Mouse (Mus musculus) urinary bladder, postnatal 14 days (tissue): ENCODE results near the gene Cdt1.
"Not testable (repeated sequence)": the region's sequence is repeated elsewhere in the genome, so short reads cannot be mapped to it uniquely, and the experiment has no call there.

Experiments
- DNase-seq: peaks from one replicate; pipeline ENCODE4 v3.0.0; 2021; ENCODE audit warnings: low spot score

The Cdt1 gene

GRCm38 (mm10) chr8:122550234-122550994 is 17.4 kb upstream of the Cdt1 start:
- peak; percentile 69 for DNase-seq

GRCm38 (mm10) chr8:122550995-122551264 is 16.9 kb upstream of the Cdt1 start:
- DNase-seq, result no peak

DNA sequence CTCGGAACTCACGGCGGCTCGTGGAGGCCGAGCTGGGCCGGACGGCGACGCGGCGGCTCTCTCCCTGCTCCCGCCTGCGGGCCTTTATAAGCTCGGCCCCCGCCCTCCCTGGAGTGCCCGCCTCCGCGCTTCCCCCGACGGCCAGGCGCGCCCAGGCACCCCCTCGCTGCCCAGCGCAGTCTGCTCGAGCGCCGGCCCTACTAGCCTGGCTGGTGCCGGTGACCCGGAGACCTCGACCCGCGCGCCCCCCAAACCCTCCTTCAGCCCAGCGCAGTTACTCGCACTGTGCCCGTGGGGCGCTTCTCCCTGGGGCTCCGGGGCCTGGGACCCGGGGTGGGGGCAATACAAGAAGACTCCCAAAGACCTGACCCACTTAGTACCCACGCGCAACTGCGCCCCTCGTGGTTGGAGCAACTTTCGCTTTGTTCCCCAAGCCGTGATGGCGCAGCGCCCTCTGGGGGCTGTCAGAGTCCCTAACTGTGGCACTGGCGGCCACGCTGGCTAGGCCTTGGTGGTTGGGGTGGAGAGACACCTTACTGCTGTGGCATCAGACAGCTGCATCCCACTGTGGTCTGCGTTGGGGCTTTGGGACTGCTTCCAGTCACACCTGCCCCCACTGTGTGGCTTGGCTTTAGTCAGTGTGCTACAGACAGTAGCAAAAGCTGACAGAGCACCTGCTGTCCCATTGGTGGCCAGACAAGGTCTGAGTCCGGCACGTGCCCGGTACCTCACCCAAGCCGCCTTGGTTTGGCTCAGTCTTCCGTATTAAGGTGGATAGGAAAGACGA is 16.4 kb upstream of the Cdt1 start, which contains the start of gene Piezo1:
Gene Piezo1, minus strand, starts transcription at position 65 of the 787 bp plus-strand sequence.
- peak; percentile 95 for DNase-seq

DNA sequence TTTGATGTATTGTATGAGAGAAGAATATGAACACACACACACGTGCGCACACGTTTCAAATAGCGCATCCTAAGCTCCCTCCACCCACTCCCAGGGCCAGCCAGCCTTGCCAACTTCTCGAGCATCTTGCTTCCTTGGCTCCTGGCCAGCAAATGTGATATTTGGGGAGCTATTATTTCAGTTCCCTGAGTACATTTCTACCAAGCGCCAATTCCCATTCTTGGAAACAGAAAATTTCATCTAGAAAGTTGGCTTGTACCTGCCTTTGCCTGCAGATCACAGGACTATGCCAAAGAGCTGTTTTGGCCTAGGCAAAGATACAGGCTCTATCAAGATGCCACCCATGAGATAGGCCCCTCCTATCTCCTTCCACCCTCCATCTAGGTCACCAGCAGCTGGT is 13.0 kb upstream of the Cdt1 start:
- no peak for DNase-seq

GRCm38 (mm10) chr8:122556030-122557009 is 11.5 kb upstream of the Cdt1 start:
- DNase-seq, result peak; percentile 43

- no peak for DNase-seq
Observed at GRCm38 (mm10) chr8:122557248-122558038, 10.4 kb upstream of the Cdt1 start.

DNA sequence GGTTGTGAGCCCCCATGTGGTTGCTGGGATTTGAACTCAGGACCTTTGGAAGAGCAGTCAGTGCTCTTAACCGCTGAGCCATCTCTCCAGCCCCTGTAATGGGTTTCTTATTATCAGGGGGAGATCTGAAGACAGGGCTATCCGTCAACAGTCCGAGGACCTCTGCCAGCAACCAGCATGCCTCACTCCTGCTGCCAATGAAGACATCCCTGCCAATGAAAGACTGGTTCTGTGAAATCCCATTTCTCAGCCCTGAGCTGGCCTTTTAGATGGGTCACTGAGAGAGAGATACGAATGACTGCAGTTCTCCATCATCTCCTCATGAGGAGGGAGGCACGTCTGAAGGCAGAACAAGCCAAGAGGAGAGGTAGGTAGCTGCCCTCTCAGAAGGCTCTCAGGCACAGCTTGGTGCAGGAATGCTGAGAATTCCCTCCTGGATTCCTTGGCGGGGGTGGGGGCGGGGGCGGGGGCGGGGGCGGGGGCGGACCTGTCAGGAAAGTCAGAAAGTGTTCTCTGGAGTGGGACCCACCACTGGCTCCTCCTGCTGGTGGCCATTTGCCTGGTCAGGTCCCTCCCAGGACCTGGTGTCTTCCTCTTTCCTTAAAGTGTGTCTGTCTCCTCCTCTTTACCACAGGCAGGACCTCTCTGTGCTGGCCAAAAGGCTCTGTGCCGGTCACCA is 9.0 kb upstream of the Cdt1 start:
- no peak for DNase-seq

GRCm38 (mm10) chr8:122561199-122561598 is 6.6 kb upstream of the Cdt1 start:
- no peak for DNase-seq

- DNase-seq, result no peak
Observed at GRCm38 (mm10) chr8:122564363-122565352, 3.2 kb upstream of the Cdt1 start.

GRCm38 (mm10) chr8:122566766-122567165 is 1.0 kb upstream of the Cdt1 start:
- no peak for DNase-seq

- no peak for DNase-seq
Observed at GRCm38 (mm10) chr8:122568109-122568504, 292 bp downstream of the Cdt1 start.

- no peak for DNase-seq
Observed at GRCm38 (mm10) chr8:122568881-122569309, 1.1 kb downstream of the Cdt1 start.

DNA sequence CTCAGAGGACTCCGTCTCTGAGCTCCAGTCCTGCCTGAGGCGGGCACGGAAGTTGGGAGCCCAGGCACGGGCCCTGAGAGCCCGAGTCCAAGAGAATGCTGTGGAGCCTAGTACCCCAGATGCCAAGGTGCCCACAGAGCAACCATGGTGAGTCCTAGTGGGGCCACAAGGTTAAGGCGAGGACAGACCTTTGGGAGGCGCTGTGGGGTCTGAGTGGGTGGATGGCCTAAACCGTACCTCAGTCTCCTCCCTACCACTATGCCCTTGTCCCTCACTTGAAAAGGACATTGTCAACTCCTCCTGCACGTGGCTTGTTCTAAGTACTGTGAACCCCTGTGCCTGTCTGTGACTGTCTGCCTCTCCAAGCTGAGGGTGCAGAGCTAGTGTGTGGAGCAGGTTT is 1.5 kb downstream of the Cdt1 start:
- no peak for DNase-seq

DNA sequence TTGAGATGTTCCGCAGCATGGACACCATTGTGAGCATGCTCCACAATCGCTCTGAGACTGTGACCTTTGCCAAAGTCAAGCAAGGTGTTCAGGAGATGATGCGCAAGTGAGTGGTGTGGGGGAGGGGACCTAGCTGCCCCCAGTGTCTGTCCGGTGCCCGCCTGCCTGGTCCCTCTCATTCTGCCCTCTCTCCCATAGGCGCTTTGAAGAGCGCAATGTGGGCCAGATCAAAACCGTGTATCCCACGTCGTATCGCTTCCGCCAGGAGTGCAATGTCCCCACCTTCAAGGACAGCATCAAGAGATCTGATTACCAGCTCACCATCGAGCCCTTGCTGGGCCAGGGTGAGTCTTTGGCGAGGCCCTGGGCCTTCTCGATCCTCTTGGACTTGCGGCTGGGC is 2.2 kb downstream of the Cdt1 start:
- DNase-seq, result no peak

GRCm38 (mm10) chr8:122571153-122571552 is 3.3 kb downstream of the Cdt1 start:
- no peak for DNase-seq

DNA sequence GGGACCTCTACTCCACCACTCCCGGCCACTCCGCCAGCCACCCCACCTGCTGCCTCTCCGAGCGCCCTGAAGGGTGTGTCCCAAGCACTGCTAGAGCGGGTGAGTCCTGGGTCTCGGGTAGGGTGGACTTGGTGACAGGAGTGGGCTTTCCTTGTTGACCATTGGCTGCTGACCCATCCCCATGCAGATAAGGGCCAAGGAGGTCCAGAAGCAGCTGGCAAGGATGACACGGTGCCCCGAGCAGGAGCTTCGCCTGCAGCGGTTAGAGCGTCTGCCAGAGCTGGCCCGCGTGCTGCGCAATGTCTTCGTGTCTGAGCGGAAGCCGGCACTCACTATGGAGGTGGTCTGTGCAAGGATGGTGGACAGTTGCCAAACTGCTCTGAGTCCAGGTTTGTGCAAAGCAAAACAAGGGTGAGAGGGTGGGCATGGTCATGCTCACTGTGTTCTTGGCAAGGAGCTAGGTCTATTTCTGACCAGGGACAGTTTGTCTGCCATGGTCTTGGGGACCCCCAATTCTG is 4.0 kb downstream of the Cdt1 start:
- no peak for DNase-seq

- no peak for DNase-seq
Observed at GRCm38 (mm10) chr8:122572751-122573150, 4.9 kb downstream of the Cdt1 start.

- DNase-seq, result not testable (repeated sequence)
Observed at GRCm38 (mm10) chr8:122573176-122573575, 5.4 kb downstream of the Cdt1 start.

GRCm38 (mm10) chr8:122573577-122573976 is 5.8 kb downstream of the Cdt1 start:
- no peak for DNase-seq
